Mouse (Mus musculus) myocyte (in vitro differentiated cells): ENCODE data around the gene Mprip. TPM values are rescaled to one million over a fixed set of nuclear protein-coding genes. Genes with fewer than 3 reads are reported as not detected.
"Not testable (repeated sequence)": the region's sequence is repeated elsewhere in the genome, so short reads cannot be mapped to it uniquely, and the experiment has no call there.

ENCODE experiments used
- H3K27me3 ChIP-seq: one replicate; pipeline ENCODE4 v1.6.1; 2011; ENCODE audit not compliant: control insufficient read depth, insufficient read depth, insufficient read length
- H3K36me3 ChIP-seq: one replicate; pipeline ENCODE4 v1.6.1; 2011; ENCODE audit not compliant: control insufficient read depth, insufficient read depth
- H3K4me2 ChIP-seq: one replicate; pipeline ENCODE4 v1.6.1; 2011; ENCODE audit warnings: low read depth, control low read depth
- H3K4me3 ChIP-seq: one replicate; pipeline ENCODE4 v1.5.1; 2011; ENCODE audit warnings: mild to moderate bottlenecking, control low read depth, moderate library complexity
- H3K79me2 ChIP-seq: one replicate; pipeline ENCODE4 v1.6.1; 2011; ENCODE audit not compliant: control insufficient read depth, insufficient read depth
- H3ac ChIP-seq: one replicate; pipeline ENCODE4 v1.6.1; 2011; ENCODE audit not compliant: control insufficient read depth, insufficient read length
- CEBPB ChIP-seq: IDR thresholded peaks from 2 replicates; pipeline ENCODE4 v1.6.1; 2011; ENCODE audit warnings: mild to moderate bottlenecking, moderate library complexity; ENCODE audit not compliant: poor library complexity, insufficient read depth, severe bottlenecking
- E2F4 ChIP-seq: IDR thresholded peaks from one replicate; pipeline ENCODE4 v1.6.1; 2011; ENCODE audit warnings: mild to moderate bottlenecking, control low read depth, moderate library complexity; ENCODE audit not compliant: insufficient read depth
- MAX ChIP-seq: IDR thresholded peaks from one replicate; pipeline ENCODE4 v1.6.1; 2011; ENCODE audit warnings: low read depth, mild to moderate bottlenecking, control low read depth
- MYOD1 ChIP-seq, 3 experiments: IDR thresholded peaks; one replicate each; pipeline ENCODE4 v1.6.1; 2011; ENCODE audit warnings: control low read depth in 2 of 3, low read depth in 2 of 3, mild to moderate bottlenecking in 2 of 3, moderate library complexity in 1 of 3; ENCODE audit not compliant: insufficient read length in 2 of 3, control insufficient read depth in 1 of 3
- MYOG ChIP-seq, 3 experiments: IDR thresholded peaks; one replicate each; pipeline ENCODE4 v1.6.1; 2011; ENCODE audit warnings: control low read depth in 2 of 3, low read depth in 2 of 3, mild to moderate bottlenecking in 2 of 3; ENCODE audit not compliant: insufficient read length in 2 of 3, control insufficient read depth in 1 of 3, insufficient read depth in 1 of 3
- POLR2A ChIP-seq: IDR thresholded peaks from one replicate; pipeline ENCODE4 v1.6.1; 2011; ENCODE audit warnings: low read depth, mild to moderate bottlenecking, control low read depth, moderate library complexity; ENCODE audit not compliant: insufficient read length
- POLR2AphosphoS2 ChIP-seq: IDR thresholded peaks from one replicate; pipeline ENCODE4 v1.6.1; 2011; ENCODE audit warnings: low read depth, control low read depth; ENCODE audit not compliant: insufficient read length
- REST ChIP-seq: IDR thresholded peaks from one replicate; pipeline ENCODE4 v1.6.1; 2011; ENCODE audit warnings: mild to moderate bottlenecking, control low read depth, moderate library complexity; ENCODE audit not compliant: insufficient read depth, insufficient read length
- SRF ChIP-seq: IDR thresholded peaks from one replicate; pipeline ENCODE4 v1.6.1; 2011; ENCODE audit warnings: low read depth; ENCODE audit not compliant: control insufficient read depth, insufficient read length
- TCF12 ChIP-seq: IDR thresholded peaks from one replicate; pipeline ENCODE4 v1.6.1; 2011; ENCODE audit warnings: mild to moderate bottlenecking, control low read depth; ENCODE audit not compliant: poor library complexity, insufficient read depth, severe bottlenecking
- TCF3 ChIP-seq: IDR thresholded peaks from one replicate; pipeline ENCODE4 v1.6.1; 2011; ENCODE audit warnings: low read depth, control low read depth; ENCODE audit not compliant: insufficient read length
- USF1 ChIP-seq: IDR thresholded peaks from one replicate; pipeline ENCODE4 v1.6.1; 2011; ENCODE audit warnings: low read depth, mild to moderate bottlenecking, control low read depth, moderate library complexity
- polyA plus RNA-seq: library from polyadenylated mRNA; unstranded; fragments of >200 nt; fragmentation: generic; extraction: Trizol; gene quantifications from one replicate; pipeline ENCODE4 v1.2.1, GENCODE M21; 2012; ENCODE audit warnings: missing spikeins

Mprip gene
- polyA plus RNA-seq, 1 experiment, result 191 TPM

- H3K79me2 ChIP-seq, result peaks cover 100% of the 10 kb centered on the region
- H3K4me3 ChIP-seq, result no peak overlapping the region
- no peaks in the 10 kb centered on the region for H3K27me3 ChIP-seq
- peaks cover 5% of the 10 kb centered on the region for H3K36me3 ChIP-seq
- no peak overlapping the region for H3ac ChIP-seq
- TF ChIP-seq CEBPB (no peak), TCF12 (no peak), E2F4 (no peak)
- peak overlapping the region; percentile 10 for H3K4me2 ChIP-seq
Measured at GRCm38 (mm10) chr11:59671049-59671693, 10.1 kb downstream of the Mprip start.

DNA sequence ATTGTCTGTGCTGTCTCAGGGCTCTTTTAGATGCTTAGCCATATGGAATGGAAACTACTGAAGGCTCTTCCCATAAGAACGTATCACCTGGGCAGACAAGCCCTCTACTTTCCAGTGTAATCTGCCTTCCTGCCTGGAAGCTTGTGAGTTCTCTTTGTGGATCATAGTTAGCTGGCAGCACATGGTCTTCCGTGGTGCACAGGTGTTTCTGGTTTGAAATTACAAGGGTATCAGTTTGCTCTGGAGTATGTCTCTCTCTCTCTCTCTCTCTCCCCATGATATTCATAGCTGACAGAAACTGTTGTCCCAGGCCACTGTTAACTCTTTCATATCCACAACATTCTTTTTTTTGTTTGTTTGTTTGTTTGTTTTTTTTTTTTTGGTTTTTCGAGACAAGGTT, 12.9 kb downstream of the Mprip start:
- no peak overlapping the region for H3K4me3 ChIP-seq
- no peaks in the 10 kb centered on the region for H3K36me3 ChIP-seq
- TF ChIP-seq MYOD1 (IDR thresholded peaks at IDR 0.05; ENCODE audit: control insufficient read depth in 1 of 3, insufficient read length in 2 of 3, low read depth in 2 of 3) (peak; percentile 18 to 64 (median 38)), MYOG (IDR thresholded peaks at IDR 0.05; ENCODE audit: control insufficient read depth in 1 of 3, insufficient read depth in 1 of 3, insufficient read length in 2 of 3, low read depth in 2 of 3) (peak in 1 of 3 experiments; percentile 57), CEBPB (no peak), POLR2A (no peak)
- no peak overlapping the region for H3ac ChIP-seq
- no peaks in the 10 kb centered on the region for H3K27me3 ChIP-seq
- H3K79me2 ChIP-seq, result peaks cover 100% of the 10 kb centered on the region
- H3K4me2 ChIP-seq, result no peak overlapping the region

GRCm38 (mm10) chr11:59674746-59675145, 13.6 kb downstream of the Mprip start:
- H3K79me2 ChIP-seq, result peaks cover 100% of the 10 kb centered on the region
- not testable (repeated sequence) for H3K27me3 ChIP-seq, H3ac ChIP-seq, H3K4me2 ChIP-seq, H3K4me3 ChIP-seq, H3K36me3 ChIP-seq

DNA sequence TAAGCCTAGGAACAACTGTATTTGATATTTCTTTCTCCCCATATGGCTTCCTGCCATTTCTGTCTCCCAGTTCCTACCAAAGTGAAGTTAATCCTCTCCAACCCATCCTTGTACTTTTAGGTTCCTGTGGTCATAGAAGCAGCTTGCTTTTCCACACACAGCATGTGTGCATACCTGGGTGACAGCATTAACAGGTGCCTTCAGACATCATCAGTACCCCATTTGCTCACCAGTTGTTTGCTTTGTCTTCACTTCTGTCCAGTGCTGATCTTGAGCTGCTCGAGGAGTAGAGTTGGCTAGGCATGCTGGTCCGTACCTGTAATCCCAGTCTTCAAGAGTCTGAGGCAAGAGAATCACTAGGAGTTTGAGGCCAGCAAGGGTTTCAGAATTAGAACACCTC, 16.7 kb downstream of the Mprip start:
- H3K36me3 ChIP-seq, result peaks cover 3% of the 10 kb centered on the region
- H3K4me2 ChIP-seq, result no peak overlapping the region
- TF ChIP-seq TCF3 (peak; percentile 21), E2F4 (no peak), POLR2A (no peak), MYOG (IDR thresholded peaks at IDR 0.05; ENCODE audit: control insufficient read depth in 1 of 3, insufficient read depth in 1 of 3, insufficient read length in 2 of 3, low read depth in 2 of 3) (peak in 2 of 3 experiments; percentile 21 to 53), MYOD1 (IDR thresholded peaks at IDR 0.05; ENCODE audit: control insufficient read depth in 1 of 3, insufficient read length in 2 of 3, low read depth in 2 of 3) (peak in 2 of 3 experiments; percentile 45 to 80), SRF (no peak), MAX (no peak)
- no peak overlapping the region for H3ac ChIP-seq
- no peak overlapping the region for H3K4me3 ChIP-seq
- peaks cover 100% of the 10 kb centered on the region for H3K79me2 ChIP-seq
- no peaks in the 10 kb centered on the region for H3K27me3 ChIP-seq

DNA sequence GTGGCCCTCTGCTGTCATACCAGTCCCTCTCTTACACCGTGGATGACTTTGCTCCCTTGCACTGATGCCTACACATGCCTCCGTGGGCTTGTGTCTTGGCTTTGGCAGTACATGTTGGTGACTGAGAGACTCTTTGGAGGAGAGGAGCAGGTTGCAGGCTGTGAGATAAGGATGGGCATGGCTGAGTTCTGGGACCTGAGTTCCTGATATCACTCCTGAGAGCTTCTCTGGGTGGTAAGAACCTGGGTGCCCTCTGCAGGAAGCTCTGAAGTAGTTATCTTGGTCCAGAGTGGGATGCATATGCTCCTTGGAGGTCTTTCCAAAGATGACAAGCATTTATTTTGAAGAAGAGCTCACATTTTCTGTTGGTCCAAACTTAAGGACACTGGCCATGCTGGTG, 17.6 kb downstream of the Mprip start:
- no peaks in the 10 kb centered on the region for H3K27me3 ChIP-seq
- TF ChIP-seq USF1 (no peak), REST (no peak), MAX (no peak), POLR2AphosphoS2 (no peak), TCF12 (no peak), CEBPB (no peak)

DNA sequence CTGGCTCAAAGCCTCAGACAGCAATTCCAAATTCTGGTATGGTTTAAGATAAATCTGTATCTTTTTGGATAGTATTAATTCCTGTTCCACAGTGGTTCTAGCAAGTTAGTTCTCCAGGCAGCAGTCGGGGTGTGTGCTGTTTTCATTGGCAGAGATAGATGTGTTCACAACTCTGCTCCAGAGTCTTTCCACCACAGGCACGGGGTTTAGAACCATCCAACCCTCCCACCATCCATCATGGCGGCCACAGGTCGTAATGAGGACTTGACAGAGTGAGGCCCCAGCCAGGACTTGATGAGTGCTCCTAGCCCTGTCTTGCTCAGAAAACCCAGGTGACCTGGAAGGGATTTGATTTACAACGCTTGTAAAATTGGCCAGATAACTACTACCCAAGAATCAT, 19.0 kb downstream of the Mprip start:
- Histone ChIP-seq H3K79me2 (peaks cover 100% of the 10 kb centered on the region), H3K4me3 (no peak overlapping the region), H3K36me3 (peaks cover 8% of the 10 kb centered on the region), H3K4me2 (no peak overlapping the region), H3K27me3 (no peaks in the 10 kb centered on the region), H3ac (no peak overlapping the region)
- no peak for TF ChIP-seq TCF12
- no peak for TF ChIP-seq MYOG (IDR thresholded peaks at IDR 0.05; ENCODE audit: control insufficient read depth in 1 of 3, insufficient read depth in 1 of 3, insufficient read length in 2 of 3, low read depth in 2 of 3)
- no peak for TF ChIP-seq MYOD1 (IDR thresholded peaks at IDR 0.05; ENCODE audit: control insufficient read depth in 1 of 3, insufficient read length in 2 of 3, low read depth in 2 of 3)
- no peak for TF ChIP-seq CEBPB
- no peak for TF ChIP-seq E2F4
- TF ChIP-seq TCF3, result no peak
- no peak for TF ChIP-seq POLR2A
- TF ChIP-seq REST, result no peak
- TF ChIP-seq POLR2AphosphoS2, result no peak
- no peak for TF ChIP-seq USF1
- no peak for TF ChIP-seq MAX
- TF ChIP-seq SRF, result no peak

More for the DNA sequence above, 17.6 kb downstream of the Mprip start:
- no peak overlapping the region for H3ac ChIP-seq
- no peak overlapping the region for H3K4me2 ChIP-seq
- H3K79me2 ChIP-seq, result peaks cover 100% of the 10 kb centered on the region
- peaks cover 3% of the 10 kb centered on the region for H3K36me3 ChIP-seq
- no peak overlapping the region for H3K4me3 ChIP-seq
